Mouse (Mus musculus): ENCODE data around the gene Fzd9.
A peak's percentile ranks its signal among the peaks of the same experiment; 100 is the strongest.
"Not testable (repeated sequence)": the region's sequence is repeated elsewhere in the genome, so short reads cannot be mapped to it uniquely, and the experiment has no call there.

The Fzd9 gene

DNA sequence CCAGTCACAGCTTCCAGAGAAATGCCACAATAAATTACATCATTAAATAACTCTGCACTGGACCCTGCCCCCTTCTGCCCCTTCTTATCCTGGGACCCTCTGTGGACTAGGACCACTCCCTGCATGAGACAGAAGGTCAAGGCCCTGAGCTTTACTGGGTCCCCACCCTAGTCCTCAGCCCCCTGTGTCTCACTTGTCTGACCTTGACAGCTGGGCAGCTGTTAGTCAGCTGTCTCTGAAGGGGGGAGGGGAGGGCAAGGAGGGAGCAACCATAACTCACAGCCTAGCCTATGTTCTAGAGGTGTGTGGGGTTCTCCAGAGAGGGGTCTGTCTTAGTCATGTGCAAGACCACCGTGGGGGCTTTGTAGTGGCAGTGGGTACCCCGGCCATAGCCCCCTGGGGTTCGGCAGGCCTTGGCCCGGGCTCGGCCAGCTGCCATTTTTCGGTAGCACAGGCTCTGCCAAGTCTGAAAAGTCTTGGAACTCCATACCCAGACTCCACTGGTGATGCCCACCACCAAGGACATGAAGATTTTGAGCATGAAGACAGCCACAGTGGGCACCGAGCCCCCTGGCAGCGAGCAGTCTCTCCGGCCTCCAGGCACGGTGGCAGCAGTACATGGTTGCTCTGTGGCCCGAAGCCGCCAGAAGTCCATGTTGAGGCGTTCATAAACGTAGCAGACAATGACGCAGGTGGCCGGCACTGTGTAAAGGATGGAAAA, 1.9 kb downstream of the Fzd9 start:
- no peak for DNase-seq (ENCODE audit: low spot score)

DNA sequence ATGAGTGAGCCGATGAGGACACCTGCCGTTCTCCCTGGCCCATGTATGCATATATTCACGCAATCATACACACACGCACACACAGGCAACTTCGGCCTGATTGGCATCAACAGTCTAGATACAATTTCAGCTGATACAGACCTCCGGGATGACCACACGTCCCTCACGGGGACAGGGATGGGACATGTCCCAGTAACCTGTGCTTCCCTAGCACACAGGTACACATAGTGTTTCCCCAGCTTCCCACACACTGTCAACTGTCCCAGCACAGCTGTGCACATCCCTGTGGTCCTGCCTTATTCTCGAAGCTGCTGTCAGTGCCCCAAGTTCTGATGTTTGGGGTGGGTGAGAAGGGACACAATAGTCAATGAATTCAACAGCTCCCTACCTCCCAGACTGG, 3.7 kb downstream of the Fzd9 start:
- DNase-seq (ENCODE audit: low spot score) = no peak

DNA sequence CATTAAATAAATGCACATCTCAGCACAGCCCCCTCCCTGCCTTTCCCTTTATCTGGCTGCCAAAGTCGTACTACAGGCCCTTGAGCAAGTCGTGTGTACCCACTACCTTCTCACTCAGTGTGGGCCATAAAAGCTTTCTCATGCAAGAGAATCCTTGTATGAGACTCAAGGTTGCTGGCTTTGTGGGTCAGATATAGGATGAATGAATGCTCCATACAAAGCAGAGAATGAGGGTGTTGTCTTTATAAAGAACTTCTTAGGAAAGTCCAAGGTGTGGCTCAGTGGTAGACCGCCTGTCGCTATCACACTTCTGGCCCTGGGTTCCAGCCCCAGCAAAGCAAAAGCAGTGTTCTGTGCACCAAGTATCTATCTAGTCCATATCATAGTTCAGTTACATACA, 4.5 kb downstream of the Fzd9 start:
- no peak for DNase-seq (ENCODE audit: low spot score)

DNA sequence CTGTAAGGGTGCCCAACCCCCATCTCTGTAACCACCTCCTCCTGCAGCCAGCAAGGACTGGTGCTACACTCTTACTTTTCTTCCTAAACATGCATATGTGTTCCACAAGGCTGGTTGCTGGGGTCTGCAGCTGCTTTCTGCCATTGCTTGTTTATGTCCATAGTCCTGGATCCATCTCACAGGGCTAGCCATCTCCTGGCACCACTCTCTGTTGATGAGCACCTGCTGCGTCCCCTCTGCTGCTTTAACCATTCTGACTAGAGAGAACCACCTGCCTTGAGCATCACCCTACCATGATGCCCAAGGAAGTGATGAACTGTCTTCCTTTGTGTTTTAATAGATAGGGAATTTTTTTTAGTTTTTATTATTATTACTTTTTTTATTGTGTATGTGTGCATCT, 7.9 kb downstream of the Fzd9 start:
- no peak for DNase-seq (ENCODE audit: low spot score)

DNA sequence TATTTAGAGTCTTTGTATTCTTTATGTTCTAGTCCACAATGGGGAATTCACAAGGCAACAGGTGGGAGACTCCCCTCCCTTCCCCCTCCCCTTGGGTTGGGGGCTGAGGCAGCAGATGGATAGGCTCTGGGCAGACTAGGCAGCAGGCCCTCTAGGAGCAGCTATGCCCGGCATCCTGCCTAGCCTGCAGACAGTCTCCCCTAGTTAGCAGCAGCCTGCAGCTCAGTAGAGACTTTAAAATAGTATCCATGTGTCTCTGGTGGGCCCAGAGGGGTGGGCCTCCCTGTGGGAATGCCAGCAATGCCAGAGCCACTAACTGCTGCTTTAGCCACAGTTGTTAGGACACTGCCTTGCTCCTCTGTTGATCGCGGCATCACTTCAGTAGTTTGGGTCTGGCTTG, 8.4 kb downstream of the Fzd9 start:
- no peak for DNase-seq (ENCODE audit: low spot score)

DNA sequence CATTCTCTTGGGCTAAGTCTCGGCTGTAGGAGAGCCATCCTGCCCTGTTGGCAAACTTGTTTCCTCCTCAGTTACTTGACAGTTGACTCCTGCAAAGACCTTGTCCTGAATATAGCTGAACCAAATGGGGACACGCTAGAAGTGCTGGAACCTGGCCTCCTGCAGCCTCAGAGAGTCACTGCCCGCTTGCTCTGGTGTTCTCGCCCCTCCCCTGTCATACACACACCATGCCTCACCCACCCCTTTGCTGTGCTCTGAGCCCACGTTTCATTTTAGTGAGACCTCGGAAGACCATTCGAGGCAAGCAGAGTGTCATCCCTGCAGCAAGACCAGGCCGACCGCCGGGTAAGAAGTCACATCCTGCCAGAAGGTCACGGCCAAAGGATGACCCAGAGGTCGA, 8.9 kb downstream of the Fzd9 start:
- no peak for DNase-seq (ENCODE audit: low spot score)

DNA sequence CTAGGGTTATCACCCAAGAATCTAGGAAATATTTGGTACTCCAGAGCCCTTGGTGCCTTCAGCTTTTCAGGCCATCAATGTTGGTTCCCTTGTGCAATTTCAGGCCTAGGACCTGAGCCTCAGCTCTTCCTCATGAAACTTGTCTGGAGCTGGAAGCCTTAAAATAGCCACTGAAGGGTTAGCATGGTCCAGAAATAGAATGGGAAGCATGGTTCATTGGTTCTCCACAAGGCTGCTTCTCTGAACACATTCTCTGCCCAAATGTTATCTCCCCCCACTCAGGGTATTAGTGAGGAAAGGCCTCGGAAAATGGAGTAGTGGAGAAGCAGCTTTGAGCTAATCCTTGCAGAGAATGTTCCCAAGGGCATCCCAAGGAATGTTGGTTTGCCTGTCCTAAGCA, 9.6 kb downstream of the Fzd9 start:
- no peak for DNase-seq (ENCODE audit: low spot score)

DNA sequence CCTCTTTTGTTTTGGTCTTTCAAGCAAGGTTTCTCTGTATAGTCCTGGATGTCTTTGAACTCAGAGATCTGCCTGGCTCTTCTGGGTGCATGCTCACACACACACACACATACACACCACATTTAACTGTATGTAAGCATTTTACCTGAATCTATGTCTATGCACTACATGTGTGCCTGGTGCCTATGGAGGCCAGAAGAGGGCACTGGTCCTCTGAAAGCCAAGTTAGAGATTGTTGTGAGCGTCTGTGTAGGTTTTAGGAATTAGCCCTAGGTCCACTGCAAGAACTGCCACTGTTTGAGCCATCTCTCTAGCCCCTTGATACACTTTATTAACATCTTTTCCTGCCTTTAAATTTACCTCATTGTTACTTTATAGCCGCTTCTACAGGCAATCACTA, 12.2 kb downstream of the Fzd9 start:
- DNase-seq (ENCODE audit: low spot score) = no peak

DNA sequence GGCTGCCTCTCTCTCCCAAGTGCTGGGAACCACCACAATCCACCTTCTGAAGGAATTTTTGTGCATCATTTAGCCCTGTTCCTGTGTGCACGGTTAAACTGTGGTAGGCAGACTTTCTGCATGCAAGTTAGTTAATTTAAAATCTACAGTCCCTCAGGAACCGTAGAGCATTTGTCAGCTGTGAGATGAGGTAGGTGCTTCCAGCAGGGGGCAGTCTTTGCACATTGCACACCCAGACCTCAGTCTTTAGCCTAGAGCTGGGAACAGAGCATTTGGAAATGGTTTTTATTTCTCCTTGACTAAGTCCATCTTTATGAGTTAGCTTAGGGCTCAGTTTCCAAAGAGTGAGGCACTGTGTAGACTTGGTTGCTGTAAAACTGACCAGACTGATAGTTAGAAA, 14.5 kb downstream of the Fzd9 start:
- DNase-seq (ENCODE audit: low spot score) = peak; percentile 15

DNA sequence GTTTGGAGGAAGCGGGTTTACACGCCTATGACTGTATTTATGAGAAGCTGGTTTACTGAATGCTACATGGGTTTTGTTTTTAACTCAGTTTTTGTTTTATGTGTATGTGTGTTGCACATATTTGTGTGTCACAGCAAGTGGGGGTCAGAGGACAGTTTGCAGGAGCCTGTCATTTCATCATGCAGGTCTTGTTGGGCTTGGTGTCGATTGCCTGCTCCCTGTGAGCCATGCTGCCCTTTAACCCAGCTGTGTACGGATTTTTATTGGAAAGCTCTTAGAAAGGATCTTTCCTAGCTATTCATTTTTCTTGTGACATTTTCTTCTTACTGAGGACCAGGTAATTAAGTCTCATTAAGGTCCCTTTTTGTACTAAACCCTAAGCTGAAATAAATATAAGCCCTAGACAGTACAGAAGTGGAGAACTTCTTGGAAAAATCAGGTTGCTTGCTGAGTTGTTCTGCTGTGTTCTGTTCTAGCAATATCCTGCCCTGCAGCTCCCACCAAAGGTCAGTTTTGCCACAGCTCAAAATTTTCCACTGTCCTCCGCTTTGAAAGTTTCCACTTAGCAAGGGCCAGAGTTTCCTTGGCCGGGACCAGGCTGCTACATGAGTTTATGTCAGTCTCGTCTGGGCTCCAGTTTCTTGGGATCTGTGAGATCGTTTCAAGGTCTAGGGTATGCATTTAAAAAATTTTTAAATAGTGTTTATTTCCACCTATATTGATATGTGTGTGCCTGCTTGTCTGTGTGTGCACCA, 17.7 kb downstream of the Fzd9 start:
- no peak for DNase-seq (ENCODE audit: low spot score)

DNA sequence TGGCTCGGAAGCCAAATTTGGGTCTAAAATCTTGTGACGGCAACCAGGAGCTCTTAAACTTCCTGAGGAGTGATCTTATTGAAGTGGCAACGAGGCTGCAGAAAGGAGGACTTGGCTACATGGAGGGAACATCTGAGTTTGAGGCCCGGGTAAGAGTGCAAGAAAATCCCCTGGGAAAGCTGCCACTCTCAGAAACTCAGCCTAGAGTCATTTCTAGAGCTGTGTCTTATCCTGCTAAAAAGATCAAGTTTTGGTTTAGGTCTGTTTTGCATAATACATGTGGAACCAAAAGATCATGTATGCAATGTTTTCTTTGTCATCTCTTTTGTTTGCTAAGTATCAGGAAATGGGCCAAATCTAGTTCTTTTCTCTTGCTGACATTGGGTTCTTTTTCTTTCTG, 20.8 kb downstream of the Fzd9 start:
- DNase-seq (ENCODE audit: low spot score) = no peak

DNA sequence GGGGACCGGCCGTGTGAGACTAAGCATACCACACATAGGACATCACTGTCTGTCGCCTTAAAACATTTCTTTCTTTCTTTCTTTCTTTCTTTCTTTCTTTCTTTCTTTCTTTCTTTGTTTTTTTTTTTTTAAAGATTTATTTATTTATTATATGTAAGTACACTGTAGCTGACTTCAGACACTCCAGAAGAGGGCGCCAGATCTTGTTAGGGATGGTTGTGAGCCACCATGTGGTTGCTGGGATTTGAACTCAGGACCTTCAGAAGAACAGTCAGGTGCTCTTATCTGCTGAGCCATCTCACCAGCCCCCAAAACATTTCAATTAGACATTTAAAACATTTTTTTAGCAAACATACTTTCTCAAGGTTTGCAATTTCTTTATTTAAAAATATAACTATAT, 25.2 kb downstream of the Fzd9 start:
- not testable (repeated sequence) for DNase-seq (ENCODE audit: low spot score)

DNA sequence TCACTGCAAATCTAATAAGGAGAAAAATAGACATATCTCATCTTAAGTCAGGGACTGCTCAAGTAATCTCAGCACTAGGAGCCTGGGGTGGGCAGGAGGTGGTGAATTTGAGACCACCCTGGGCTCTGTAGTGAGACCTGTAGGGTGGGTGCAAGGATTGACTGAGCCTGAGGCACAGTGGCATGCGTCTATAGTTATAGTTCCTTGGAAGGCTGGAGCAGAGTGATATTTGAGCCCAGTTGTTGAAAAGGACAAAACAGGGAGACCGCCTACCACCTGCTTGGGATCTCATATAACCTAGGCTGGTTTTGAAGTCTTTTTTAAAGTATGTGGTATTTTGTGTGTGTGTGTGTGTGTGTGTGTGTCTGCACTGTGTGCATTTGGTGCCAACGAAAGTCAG, 26.9 kb downstream of the Fzd9 start:
- DNase-seq (ENCODE audit: low spot score) = no peak

DNA sequence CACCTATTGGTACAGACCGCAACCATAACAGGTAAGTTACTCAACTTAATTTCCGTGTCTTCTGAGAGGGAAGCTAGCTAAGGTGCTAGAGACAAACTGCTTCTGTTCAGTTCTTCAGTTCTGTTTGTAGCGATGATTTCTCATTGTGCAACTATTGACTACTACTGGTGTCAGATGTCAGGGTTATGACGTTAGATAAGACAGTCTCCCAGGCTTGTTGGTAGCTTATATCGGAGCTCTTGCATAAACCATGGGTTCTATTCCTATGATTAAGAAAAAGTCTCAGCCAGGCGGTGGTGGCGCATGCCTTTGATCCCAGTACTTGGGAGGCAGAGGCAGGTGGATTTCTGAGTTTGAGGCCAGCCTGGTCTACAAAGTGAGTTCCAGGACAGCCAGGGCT, 29.0 kb downstream of the Fzd9 start:
- DNase-seq (ENCODE audit: low spot score) = no peak

DNA sequence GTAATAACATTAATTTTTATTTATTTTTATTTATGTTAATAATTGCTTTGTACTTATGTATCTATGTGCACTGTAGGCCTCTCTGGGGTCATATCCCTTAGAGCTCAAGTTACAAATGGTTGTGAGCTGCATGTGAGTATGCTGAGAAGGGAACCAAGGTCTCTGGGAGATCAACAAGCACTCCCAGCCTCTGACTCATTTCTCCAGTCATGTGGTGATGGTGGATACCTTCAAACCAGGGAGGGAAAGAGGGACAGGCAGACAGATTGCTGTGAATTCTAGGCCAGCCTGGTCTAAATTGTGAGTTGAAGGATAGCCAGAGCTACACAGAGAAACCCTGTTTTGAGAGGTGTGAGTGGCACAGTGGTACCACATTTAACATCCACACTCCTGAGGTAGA, 30.1 kb downstream of the Fzd9 start:
- DNase-seq (ENCODE audit: low spot score) = no peak

DNA sequence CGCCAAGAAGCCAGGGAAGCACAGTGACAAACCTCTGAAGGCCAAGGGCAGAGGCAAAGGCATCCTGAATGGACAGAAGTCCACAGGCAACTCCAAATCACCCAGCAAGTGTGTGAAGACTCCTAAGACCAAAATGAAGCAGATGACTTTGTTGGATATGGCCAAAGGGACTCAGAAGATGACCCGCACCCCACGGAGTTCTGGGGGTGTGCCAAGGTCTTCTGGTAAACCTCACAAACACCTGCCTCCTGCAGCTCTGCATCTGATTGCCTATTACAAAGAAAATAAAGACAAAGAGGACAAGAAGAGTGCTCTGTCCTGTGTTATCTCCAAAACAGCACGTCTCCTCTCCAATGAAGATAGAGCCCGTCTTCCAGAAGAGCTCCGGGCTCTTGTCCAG, 34.2 kb downstream of the Fzd9 start:
- no peak for DNase-seq (ENCODE audit: low spot score)

DNA sequence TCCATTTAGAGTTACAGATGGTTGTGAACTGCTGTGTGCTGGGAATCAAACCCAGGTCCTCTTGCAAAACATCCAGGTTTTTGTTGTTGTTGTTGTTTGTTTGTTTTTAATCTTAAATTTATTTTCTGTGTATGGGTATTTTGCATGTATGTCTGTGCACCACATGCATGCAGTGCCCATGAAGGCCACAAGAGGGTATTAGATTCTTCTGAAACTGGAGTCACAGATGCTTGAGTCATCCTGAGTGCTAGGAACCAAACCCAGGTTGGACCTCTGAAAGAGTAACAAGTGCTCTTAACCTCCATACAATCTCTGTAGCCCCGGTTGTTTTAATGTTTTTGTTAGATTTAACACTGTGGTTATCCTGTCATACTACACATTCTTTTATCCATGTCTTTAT, 42.8 kb downstream of the Fzd9 start:
- DNase-seq (ENCODE audit: low spot score) = no peak

DNA sequence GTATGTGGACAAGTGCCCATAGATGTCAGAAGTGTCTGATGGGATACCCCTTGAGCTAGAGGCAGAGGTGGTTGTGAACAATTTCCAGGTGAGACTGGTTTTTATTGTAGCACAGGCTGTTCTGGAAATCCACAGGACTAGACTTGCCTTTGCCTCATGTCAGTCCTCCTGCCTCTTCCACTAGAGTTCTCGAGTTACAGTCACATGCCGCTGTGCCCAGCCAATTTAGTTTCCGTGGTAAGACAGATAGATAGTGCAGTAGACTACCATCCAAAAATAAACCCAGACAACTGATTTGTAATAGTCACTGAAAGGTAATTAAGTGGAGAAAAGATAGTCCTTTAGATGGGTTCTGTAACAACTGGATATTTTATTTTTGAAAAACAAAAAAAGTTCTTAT, 48.3 kb downstream of the Fzd9 start:
- no peak for DNase-seq (ENCODE audit: low spot score)

Data from T-cell, adult 2 months (primary cell).